Mouse (Mus musculus): ENCODE data around the gene Ppp2r5d.

Ppp2r5d gene

GRCm38 (mm10) chr17:46704887-46705835 is at the start of gene Ppp2r5d:
Ppp2r5d (minus strand) TSS chr17:46705111.
- peak; percentile 96 for DNase-seq (ENCODE audit: low read depth, low spot score)

GRCm38 (mm10) chr17:46751794-46752556 is 47.1 kb upstream of the Ppp2r5d start, which contains the start of gene Cnpy3:
Cnpy3 (minus strand) TSS chr17:46752214.
- peak; percentile 98 for DNase-seq (ENCODE audit: low read depth, low spot score)

- peak; percentile 57 for DNase-seq (ENCODE audit: low read depth, low spot score)
These were observed 46.3 kb upstream of the Ppp2r5d start for GRCm38 (mm10) chr17:46751056-46751793.

GRCm38 (mm10) chr17:46750580-46750979 is 45.7 kb upstream of the Ppp2r5d start:
- DNase-seq (ENCODE audit: low read depth, low spot score): no peak

GRCm38 (mm10) chr17:46749282-46749681 is 44.4 kb upstream of the Ppp2r5d start:
- no peak for DNase-seq (ENCODE audit: low read depth, low spot score)

- DNase-seq (ENCODE audit: low read depth, low spot score): no peak
These were observed 42.9 kb upstream of the Ppp2r5d start for GRCm38 (mm10) chr17:46747806-46748205.

GRCm38 (mm10) chr17:46747234-46747633 is 42.3 kb upstream of the Ppp2r5d start:
- no peak for DNase-seq (ENCODE audit: low read depth, low spot score)

- no peak for DNase-seq (ENCODE audit: low read depth, low spot score)
These were observed 40.6 kb upstream of the Ppp2r5d start for GRCm38 (mm10) chr17:46745506-46745905.

GRCm38 (mm10) chr17:46742986-46743385 is 38.1 kb upstream of the Ppp2r5d start:
- DNase-seq (ENCODE audit: low read depth, low spot score): no peak

GRCm38 (mm10) chr17:46741305-46741704 is 36.4 kb upstream of the Ppp2r5d start:
- no peak for DNase-seq (ENCODE audit: low read depth, low spot score)

- no peak for DNase-seq (ENCODE audit: low read depth, low spot score)
These were observed 31.2 kb upstream of the Ppp2r5d start for GRCm38 (mm10) chr17:46736160-46736559.

- DNase-seq (ENCODE audit: low read depth, low spot score): no peak
These were observed 30.4 kb upstream of the Ppp2r5d start for GRCm38 (mm10) chr17:46735287-46735686.

- DNase-seq (ENCODE audit: low read depth, low spot score): no peak
These were observed 29.1 kb upstream of the Ppp2r5d start for GRCm38 (mm10) chr17:46734055-46734454.

- no peak for DNase-seq (ENCODE audit: low read depth, low spot score)
These were observed 24.0 kb upstream of the Ppp2r5d start, which contains the start of gene Gnmt for GRCm38 (mm10) chr17:46728904-46729318. Gnmt (minus strand) TSS chr17:46729168.

- DNase-seq (ENCODE audit: low read depth, low spot score): no peak
These were observed 23.6 kb upstream of the Ppp2r5d start for GRCm38 (mm10) chr17:46728496-46728895.

GRCm38 (mm10) chr17:46728021-46728420 is 23.1 kb upstream of the Ppp2r5d start:
- no peak for DNase-seq (ENCODE audit: low read depth, low spot score)

GRCm38 (mm10) chr17:46727271-46727670 is 22.4 kb upstream of the Ppp2r5d start:
- no peak for DNase-seq (ENCODE audit: low read depth, low spot score)

GRCm38 (mm10) chr17:46725731-46726645 is 21.1 kb upstream of the Ppp2r5d start:
- no peak for DNase-seq (ENCODE audit: low read depth, low spot score)

- DNase-seq (ENCODE audit: low read depth, low spot score): peak; percentile 31
These were observed 20.4 kb upstream of the Ppp2r5d start for GRCm38 (mm10) chr17:46725273-46725672.

GRCm38 (mm10) chr17:46724477-46725084 is 19.7 kb upstream of the Ppp2r5d start:
- no peak for DNase-seq (ENCODE audit: low read depth, low spot score)
